8 mouse cellular contexts compared by ENCODE assay signal in the genomic region with DNA sequence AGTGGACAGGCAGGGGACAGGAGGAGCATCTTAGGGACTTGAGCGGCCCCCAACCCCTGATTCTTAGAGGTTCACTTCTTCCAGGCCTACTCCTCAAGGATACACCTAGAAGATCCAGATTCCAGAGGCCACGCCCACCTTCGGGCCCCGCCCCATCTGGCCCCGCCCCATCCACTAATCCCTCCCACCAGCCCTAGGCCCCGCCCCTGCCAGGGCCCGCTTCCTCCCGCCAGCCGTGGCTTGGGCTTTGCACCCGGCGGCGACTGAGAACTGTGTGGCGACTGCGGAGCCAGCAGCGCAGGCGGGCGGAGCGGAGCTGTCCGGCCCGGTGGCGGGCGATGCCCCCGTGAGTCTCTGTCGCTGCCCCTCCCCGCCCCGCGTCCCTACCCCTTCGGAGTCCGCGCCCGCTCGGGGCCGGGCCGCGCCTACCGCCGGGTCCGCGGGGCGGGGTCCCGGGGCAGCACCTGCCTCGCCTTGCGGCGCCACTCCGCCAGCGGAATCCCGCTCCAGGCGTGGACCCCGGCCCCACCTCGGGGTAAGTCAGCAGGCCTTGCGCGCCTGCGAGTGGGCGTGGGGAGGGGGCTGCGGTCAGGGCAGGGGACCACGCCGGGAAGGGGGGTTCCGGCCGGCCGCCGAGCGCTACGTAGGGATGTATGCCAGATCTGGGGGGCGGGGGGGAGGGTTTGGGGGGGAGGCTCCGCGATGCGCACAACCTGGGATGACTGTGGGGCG. TPM values are rescaled to one million over a fixed set of nuclear protein-coding genes. Genes with fewer than 3 reads are reported as not detected.
A peak's percentile ranks its signal among the peaks of the same experiment; 100 is the strongest.
DNase-seq lines count a peak whose midpoint lies in the region; ATAC-seq and TF ChIP-seq lines count a peak whose summit lies in the region.

A gene (plus strand): TSS at position 229 of the 732 bp plus-strand sequence.

- TF ChIP-seq CTCF in liver, embryonic 14.5 days (IDR thresholded peaks at IDR 0.05; ENCODE audit: low read depth) = no peak

- peak; percentile 74 for ATAC-seq in common myeloid progenitor, adult 5-6 weeks (replicated peaks; ENCODE audit: low read depth, poor library complexity, severe bottlenecking)
- ATAC-seq in heart, embryonic 15.5 days (replicated peaks; ENCODE audit: insufficient number of reproducible peaks, insufficient read depth, low FRiP score, low read depth) = peak; percentile 58
- peak; percentile 60 for ATAC-seq in liver, embryonic 14.5 days (ENCODE audit: insufficient read depth)
- ATAC-seq in neural tube, embryonic 11.5 days (ENCODE audit: insufficient read depth, low FRiP score, low TSS enrichment) = peak; percentile 64

- peak within 1 kb of the TSS; percentile 57 for H3K4me3 ChIP-seq in heart, embryonic 15.5 days
- peak within 1 kb of the TSS; percentile 47 to 58 for H3K4me3 ChIP-seq in liver, embryonic 14.5 days (ENCODE audit: insufficient read depth in 1 of 2, low read depth in 2 of 2, low read length in 2 of 2)
- peak within 1 kb of the TSS; percentile 60 for H3K4me3 ChIP-seq in neural tube, embryonic 11.5 days (ENCODE audit: low read depth, low read length)

- peak within 1 kb of the TSS; percentile 94 for H3K4me2 ChIP-seq in heart, embryonic 15.5 days
- peak within 1 kb of the TSS; percentile 54 for H3K4me2 ChIP-seq in liver, embryonic 14.5 days (ENCODE audit: low read depth)
- peak within 1 kb of the TSS; percentile 93 for H3K4me2 ChIP-seq in neural tube, embryonic 11.5 days (ENCODE audit: low read depth)

- peak; percentile 28 for DNase-seq in urinary bladder, postnatal 14 days (ENCODE audit: low spot score)
- DNase-seq in urinary bladder, postnatal 10 days (ENCODE audit: low spot score) = no peak
- peak; percentile 54 for DNase-seq in kidney, postnatal 14 days
- peak in 1 of 3 experiments; percentile 14 for DNase-seq in liver, embryonic 14.5 days (ENCODE audit: low read depth in 3 of 3, low spot score in 3 of 3)
- peak; percentile 73 for DNase-seq in neural tube, embryonic 11.5 days (ENCODE audit: low spot score)
- DNase-seq in testis, postnatal 10 days (ENCODE audit: low spot score) = peak; percentile 77

- H3K4me1 ChIP-seq in heart, embryonic 15.5 days (replicated peaks) = peaks cover 7% of the 10 kb centered on the region
- H3K4me1 ChIP-seq in liver, embryonic 14.5 days (replicated peaks; ENCODE audit: control insufficient read depth in 2 of 2, insufficient read depth in 2 of 2, low read length in 1 of 2) = no peaks in the 10 kb centered on the region
- peaks cover 4% of the 10 kb centered on the region for H3K4me1 ChIP-seq in neural tube, embryonic 11.5 days (ENCODE audit: control insufficient read depth, insufficient read depth, low read length)

- no peak for TF ChIP-seq EP300 in liver, embryonic 14.5 days (IDR thresholded peaks at IDR 0.05; ENCODE audit: low read depth)

- H3K9ac ChIP-seq in heart, embryonic 15.5 days = peak within 1 kb of the TSS; percentile 46
- no peak within 1 kb of the TSS for H3K9ac ChIP-seq in liver, embryonic 14.5 days (replicated peaks)
- peak within 1 kb of the TSS; percentile 70 for H3K9ac ChIP-seq in neural tube, embryonic 11.5 days (ENCODE audit: low read length)

- H3K27me3 ChIP-seq in heart, embryonic 15.5 days = peaks cover 67% of the 10 kb centered on the region
- peaks cover 23% of the 10 kb centered on the region for H3K27me3 ChIP-seq in liver, embryonic 14.5 days (ENCODE audit: control insufficient read depth, insufficient read depth, low read length)
- peaks cover 11% of the 10 kb centered on the region; the same call in 1 of the 2 replicates for H3K27me3 ChIP-seq in neural tube, embryonic 11.5 days (ENCODE audit: control insufficient read depth, insufficient read depth, low read length)

- H3K9me3 ChIP-seq in heart, embryonic 15.5 days (replicated peaks) = no peaks in the 10 kb centered on the region; the same call in 1 of the 2 replicates
- no peaks in the 10 kb centered on the region for H3K9me3 ChIP-seq in liver, embryonic 14.5 days (ENCODE audit: control insufficient read depth, low read length)
- H3K9me3 ChIP-seq in neural tube, embryonic 11.5 days (ENCODE audit: control insufficient read depth, low read length) = no peaks in the 10 kb centered on the region

- H3K36me3 ChIP-seq in heart, embryonic 15.5 days = no peaks in the 10 kb centered on the region
- H3K36me3 ChIP-seq in liver, embryonic 14.5 days (replicated peaks; ENCODE audit: control insufficient read depth, insufficient read depth, low read depth) = no peaks in the 10 kb centered on the region
- no peaks in the 10 kb centered on the region for H3K36me3 ChIP-seq in neural tube, embryonic 11.5 days (ENCODE audit: control insufficient read depth, insufficient read depth, low read length)

- WGBS in heart, embryonic 15.5 days = 2% methylated on average over 66 of the region's 68 CpGs
- WGBS in liver, embryonic 14.5 days (ENCODE audit: insufficient replicate concordance) = 1% methylated on average over 66 of the region's 68 CpGs
- WGBS in neural tube, embryonic 11.5 days = 1% methylated on average over 48 of the region's 68 CpGs

- no peak within 1 kb of the TSS for H3K27ac ChIP-seq in heart, embryonic 15.5 days
- no peak within 1 kb of the TSS for H3K27ac ChIP-seq in liver, embryonic 14.5 days
- H3K27ac ChIP-seq in neural tube, embryonic 11.5 days (ENCODE audit: low read depth, low read length) = no peak within 1 kb of the TSS

RNA-seq across cellular contexts. Expression of the gene that starts here (rescaled TPM):
- total RNA-seq in common myeloid progenitor, adult 5-6 weeks (2017) = 0.05 and 0.19 TPM in 2 replicates
- 0.25 and 0.62 TPM in 2 replicates for polyA plus RNA-seq in heart, embryonic 15.5 days (2015; fragmentation: Nextera tagmentation; extraction: Ambion mirVana)
- 0.19 and 0.25 TPM in 2 replicates for polyA plus RNA-seq in liver, embryonic 14.5 days (2012; rRNA removed)
- polyA plus RNA-seq in liver, embryonic 14.5 days (2014; fragmentation: Nextera tagmentation; extraction: Ambion mirVana) = 0.09 and 0.15 TPM in 2 replicates
- 4.6 and 5.2 TPM in 2 replicates for polyA plus RNA-seq in neural tube, embryonic 11.5 days (2014; fragmentation: Nextera tagmentation; extraction: Ambion mirVana)

Comparison
In these comparisons a context has a peak if more than half of its experiments do, and no peak if none do; other contexts are left out.
1. Peak in ATAC-seq in common myeloid progenitor, adult 5-6 weeks; RNA of the gene not detected or under 1 TPM.
2. Peak in ATAC-seq, H3K4me3 ChIP-seq, H3K9ac ChIP-seq and H3K4me2 ChIP-seq in heart, embryonic 15.5 days; RNA of the gene not detected or under 1 TPM.
3. Peak in ATAC-seq, H3K4me3 ChIP-seq and H3K4me2 ChIP-seq in liver, embryonic 14.5 days; RNA of the gene not detected or under 1 TPM.